Mouse (Mus musculus): ENCODE results near the gene Hrh2.

Hrh2 gene

GRCm38 (mm10) chr13:54175426-54175825, 16.5 kb upstream of the Hrh2 start:
- no peak for ATAC-seq (ENCODE audit: insufficient number of reproducible peaks, low FRiP score, low TSS enrichment)

- ATAC-seq (ENCODE audit: insufficient number of reproducible peaks, low FRiP score, low TSS enrichment): no peak
These were observed 15.4 kb upstream of the Hrh2 start for GRCm38 (mm10) chr13:54176406-54177020.

GRCm38 (mm10) chr13:54177346-54177745, 14.6 kb upstream of the Hrh2 start:
- no peak for ATAC-seq (ENCODE audit: insufficient number of reproducible peaks, low FRiP score, low TSS enrichment)

GRCm38 (mm10) chr13:54178647-54179046, 13.3 kb upstream of the Hrh2 start:
- ATAC-seq (ENCODE audit: insufficient number of reproducible peaks, low FRiP score, low TSS enrichment): no peak

- ATAC-seq (ENCODE audit: insufficient number of reproducible peaks, low FRiP score, low TSS enrichment): no peak
These were observed 12.0 kb upstream of the Hrh2 start for GRCm38 (mm10) chr13:54179971-54180370.

- no peak for ATAC-seq (ENCODE audit: insufficient number of reproducible peaks, low FRiP score, low TSS enrichment)
These were observed 11.5 kb upstream of the Hrh2 start for GRCm38 (mm10) chr13:54180461-54180860.

- no peak for ATAC-seq (ENCODE audit: insufficient number of reproducible peaks, low FRiP score, low TSS enrichment)
These were observed 10.6 kb upstream of the Hrh2 start for GRCm38 (mm10) chr13:54181318-54181717.

- ATAC-seq (ENCODE audit: insufficient number of reproducible peaks, low FRiP score, low TSS enrichment): no peak
These were observed 10.0 kb upstream of the Hrh2 start for GRCm38 (mm10) chr13:54181947-54182346.

GRCm38 (mm10) chr13:54186394-54186793, 5.5 kb upstream of the Hrh2 start:
- no peak for ATAC-seq (ENCODE audit: insufficient number of reproducible peaks, low FRiP score, low TSS enrichment)

- no peak for ATAC-seq (ENCODE audit: insufficient number of reproducible peaks, low FRiP score, low TSS enrichment)
These were observed 3.7 kb upstream of the Hrh2 start for GRCm38 (mm10) chr13:54188190-54188706.

GRCm38 (mm10) chr13:54189896-54190295, 2.0 kb upstream of the Hrh2 start:
- ATAC-seq (ENCODE audit: insufficient number of reproducible peaks, low FRiP score, low TSS enrichment): no peak

GRCm38 (mm10) chr13:54191181-54191580, 748 bp upstream of the Hrh2 start:
- no peak for ATAC-seq (ENCODE audit: insufficient number of reproducible peaks, low FRiP score, low TSS enrichment)

- ATAC-seq (ENCODE audit: insufficient number of reproducible peaks, low FRiP score, low TSS enrichment): no peak
These were observed 1.7 kb downstream of the Hrh2 start for GRCm38 (mm10) chr13:54193580-54193979.

GRCm38 (mm10) chr13:54199000-54199399, 7.1 kb downstream of the Hrh2 start:
- ATAC-seq (ENCODE audit: insufficient number of reproducible peaks, low FRiP score, low TSS enrichment): no peak

- peak; percentile 58; the same call in 1 of the 2 replicates for ATAC-seq (ENCODE audit: insufficient number of reproducible peaks, low FRiP score, low TSS enrichment)
These were observed 10.5 kb downstream of the Hrh2 start for GRCm38 (mm10) chr13:54202458-54202857.

- no peak for ATAC-seq (ENCODE audit: insufficient number of reproducible peaks, low FRiP score, low TSS enrichment)
These were observed 11.5 kb downstream of the Hrh2 start for GRCm38 (mm10) chr13:54203419-54203818.

GRCm38 (mm10) chr13:54205195-54205594, 13.3 kb downstream of the Hrh2 start:
- ATAC-seq (ENCODE audit: insufficient number of reproducible peaks, low FRiP score, low TSS enrichment): no peak

- no peak for ATAC-seq (ENCODE audit: insufficient number of reproducible peaks, low FRiP score, low TSS enrichment)
These were observed 14.3 kb downstream of the Hrh2 start for GRCm38 (mm10) chr13:54206140-54206753.

- no peak for ATAC-seq (ENCODE audit: insufficient number of reproducible peaks, low FRiP score, low TSS enrichment)
These were observed 17.7 kb downstream of the Hrh2 start for GRCm38 (mm10) chr13:54209476-54210253.

- 0 out of 2 replicates have a peak, but pooled peaks have one; percentile 20 for ATAC-seq (ENCODE audit: insufficient number of reproducible peaks, low FRiP score, low TSS enrichment)
These were observed 19.9 kb downstream of the Hrh2 start for GRCm38 (mm10) chr13:54211528-54212488.

Measured in cerebellum, adult (tissue).